Mouse (Mus musculus): Measurements from ENCODE around the gene Man1c1.

DNA sequence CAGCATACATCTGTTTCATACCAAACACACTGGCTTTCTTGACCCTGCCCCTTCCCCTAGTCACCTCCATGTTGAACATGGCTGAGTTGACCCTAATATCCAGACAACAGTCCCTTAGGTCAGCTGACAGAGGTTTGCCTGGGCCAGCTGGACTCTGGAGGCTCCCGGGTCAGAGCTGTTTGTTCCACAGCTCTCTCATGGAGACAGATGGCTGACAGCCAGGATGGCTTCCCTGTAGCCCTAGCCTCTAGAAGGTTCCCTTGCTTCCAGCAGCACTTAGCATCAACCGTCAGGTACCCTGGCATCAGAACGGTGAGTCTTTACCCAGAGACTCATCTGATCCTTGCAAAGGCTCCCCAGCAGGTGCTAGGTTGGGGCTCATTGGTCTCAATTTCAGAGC, 93.5 kb downstream of the Man1c1 start:
- TF ChIP-seq CTCF (IDR thresholded peaks at IDR 0.05; ENCODE audit: low read depth, low read length) (no peak), POLR2A (IDR thresholded peaks at IDR 0.05; ENCODE audit: borderline replicate concordance, low read depth, low read length) (no peak)

All from bone marrow macrophage, adult 2 months (primary cell).